Mouse (Mus musculus) lung, postnatal 0 days (tissue): ENCODE measurements around the gene Tac1.
"Not testable (repeated sequence)": the region's sequence is repeated elsewhere in the genome, so short reads cannot be mapped to it uniquely, and the experiment has no call there.

Experiments used
- CTCF ChIP-seq: IDR thresholded peaks from 2 replicates; pipeline ENCODE4 v1.5.1; 2016; ENCODE audit warnings: antibody characterized with exemption, mild to moderate bottlenecking
- EP300 ChIP-seq: IDR thresholded peaks from 2 replicates; pipeline ENCODE4 v1.6.1; 2016; ENCODE audit warnings: antibody characterized with exemption, mild to moderate bottlenecking, control low read depth

- TF ChIP-seq CTCF, EP300: not testable (repeated sequence)
Observed at GRCm38 (mm10) chr6:7613676-7614075, 59.0 kb downstream of the Tac1 start.
